Mouse (Mus musculus): ENCODE data around the gene Gm45716.

- TF ChIP-seq CTCF (IDR thresholded peaks at IDR 0.05; ENCODE audit: borderline replicate concordance, extremely low read depth, insufficient read depth, insufficient read length), result no peak
- no peak for TF ChIP-seq POLR2A (IDR thresholded peaks at IDR 0.05; ENCODE audit: borderline replicate concordance, extremely low read depth, insufficient read depth, insufficient read length, poor library complexity, severe bottlenecking)
Observed at GRCm38 (mm10) chr11:90240652-90241330, 53.3 kb downstream of the Gm45716 start.
